Mouse (Mus musculus): Measurements from ENCODE around the gene Phlpp1.

Phlpp1 gene

DNA sequence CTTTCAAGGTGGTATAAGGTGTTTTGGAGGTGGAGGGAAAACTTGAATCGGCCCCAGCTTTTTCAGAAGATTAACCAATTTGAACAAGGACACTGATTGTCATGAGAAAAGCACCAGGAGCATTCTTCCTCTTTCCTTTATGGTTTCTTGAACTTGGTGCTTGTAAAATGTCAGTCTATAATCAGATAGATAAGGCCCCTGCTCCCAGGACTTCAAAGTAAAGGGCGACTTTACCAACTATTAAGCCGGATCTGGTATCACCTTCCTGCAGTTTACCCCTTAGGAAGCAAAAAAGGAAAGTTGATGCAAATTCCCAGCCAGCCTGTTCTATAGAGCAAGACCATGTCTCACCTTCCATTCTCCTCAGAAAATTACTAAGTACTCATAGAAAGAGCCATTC, 21.9 kb downstream of the Phlpp1 start:
- no peak for DNase-seq (ENCODE audit: low spot score in 2 of 2)

DNA sequence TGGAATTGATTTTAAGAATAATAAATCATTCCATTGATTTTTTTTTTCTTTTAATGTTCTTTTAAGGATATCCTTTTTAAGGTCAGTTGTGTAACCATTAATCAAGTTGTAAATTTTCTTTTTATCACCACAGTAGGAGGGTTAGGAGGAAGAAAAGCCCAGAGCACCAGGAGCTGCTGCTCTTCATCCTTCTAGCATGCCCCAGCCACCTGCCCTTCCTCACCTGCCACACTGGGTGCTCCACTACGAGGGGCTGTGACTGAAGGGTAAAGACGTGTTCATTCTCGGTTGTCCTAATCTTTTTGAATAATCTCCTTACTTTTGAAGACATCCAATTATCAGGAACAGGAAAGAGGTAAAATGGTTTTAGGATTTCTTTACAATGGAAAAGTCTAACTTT, 22.7 kb downstream of the Phlpp1 start:
- no peak for DNase-seq (ENCODE audit: low spot score in 2 of 2)

DNA sequence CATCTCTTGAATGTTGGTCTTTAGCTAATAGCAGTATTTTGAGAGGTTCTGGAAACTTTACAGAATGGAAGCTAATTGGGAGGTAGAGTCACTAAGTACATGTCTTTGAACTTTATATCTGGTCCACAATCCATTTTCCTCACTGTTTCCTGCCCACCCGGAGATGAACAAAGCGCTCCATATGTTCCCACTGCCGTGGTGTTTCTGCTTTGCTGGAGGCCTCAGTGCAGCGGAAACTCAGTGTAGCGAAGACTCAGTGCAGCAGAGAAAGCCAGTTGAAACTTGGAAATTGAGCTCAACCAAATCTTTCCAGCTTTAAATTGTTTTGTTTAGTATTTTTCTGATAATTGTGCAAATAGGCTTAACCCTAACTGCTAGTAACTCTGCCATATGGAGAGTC, 26.4 kb downstream of the Phlpp1 start:
- no peak for DNase-seq (ENCODE audit: low spot score in 2 of 2)

DNA sequence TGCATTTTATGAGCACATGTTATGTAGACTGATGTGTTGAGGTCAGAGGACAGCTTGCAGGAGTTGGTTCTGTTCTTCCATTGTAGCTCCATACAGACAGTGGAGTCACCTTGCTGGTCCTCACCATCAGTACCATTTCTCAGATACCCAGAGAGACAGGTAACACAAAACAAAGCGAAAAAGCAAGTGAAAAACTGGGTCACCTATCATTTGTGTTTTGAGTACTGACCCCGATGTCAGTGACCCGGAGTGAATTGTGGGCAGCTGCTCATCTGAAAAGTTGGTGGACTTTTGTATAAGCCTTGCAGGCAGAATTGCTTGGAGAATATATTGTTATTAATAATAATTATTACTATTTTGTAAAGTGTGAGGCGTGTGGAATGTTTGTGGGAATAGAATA, 27.6 kb downstream of the Phlpp1 start:
- no peak for DNase-seq (ENCODE audit: low spot score in 2 of 2)

DNA sequence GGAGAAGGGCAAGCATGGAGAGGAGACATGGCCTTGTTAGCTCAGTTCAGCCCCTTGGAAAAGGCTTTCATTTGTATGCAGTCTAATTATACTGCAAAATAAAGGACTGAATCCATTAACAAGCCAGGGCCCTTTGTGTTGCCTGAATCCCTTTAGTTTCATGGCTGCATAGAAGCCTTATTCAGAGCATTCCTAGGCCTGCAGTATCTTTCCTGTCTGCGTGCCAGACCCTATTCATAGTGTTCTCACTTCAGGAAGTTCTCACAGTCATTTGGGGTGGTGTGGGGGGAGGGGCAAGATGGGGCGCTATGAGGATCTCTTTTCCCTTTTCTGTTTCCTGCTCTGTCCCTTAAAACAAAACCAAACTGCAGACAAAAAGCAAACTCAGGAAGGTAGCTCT, 28.1 kb downstream of the Phlpp1 start:
- peak; percentile 63 to 75 for DNase-seq (ENCODE audit: low spot score in 2 of 2)

DNA sequence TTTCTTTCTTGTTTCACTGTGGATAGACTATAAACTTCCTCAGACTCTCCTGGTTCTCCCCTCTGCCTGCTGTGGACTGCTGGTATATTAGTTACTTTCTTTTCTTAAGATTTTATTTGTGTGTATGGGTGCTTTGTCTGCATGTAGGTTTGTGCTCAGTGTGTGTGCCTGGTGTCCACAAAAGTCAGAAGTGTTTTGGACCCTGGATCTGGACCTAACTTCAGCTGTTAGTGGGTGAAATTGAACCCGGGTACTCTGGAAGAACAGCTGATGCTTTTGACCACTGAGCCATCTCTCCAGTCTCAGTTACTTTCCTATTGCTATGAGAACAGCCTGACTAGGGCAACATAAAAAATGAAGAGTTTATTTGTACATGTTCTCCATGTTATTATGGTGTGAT, 29.5 kb downstream of the Phlpp1 start:
- DNase-seq (ENCODE audit: low spot score in 2 of 2), result no peak

DNA sequence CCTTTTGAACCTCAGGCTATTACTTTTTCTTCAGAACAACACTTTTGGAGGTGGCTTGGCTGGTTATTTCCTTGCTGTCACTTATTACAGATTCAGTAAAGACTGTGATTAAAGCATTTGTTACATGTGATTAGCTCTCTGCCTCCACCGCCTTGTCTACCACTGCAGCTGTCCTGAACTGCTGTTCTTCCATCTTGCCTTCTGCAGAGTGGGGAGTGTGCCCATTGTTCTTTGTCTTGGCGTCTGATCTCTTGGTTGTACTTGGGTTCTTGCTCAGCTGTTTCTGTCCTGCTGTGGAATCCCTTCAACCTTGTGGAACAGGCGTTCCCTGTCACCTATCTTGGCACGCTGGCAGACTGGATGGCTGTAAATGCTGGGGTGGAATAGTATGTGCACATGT, 30.4 kb downstream of the Phlpp1 start:
- no peak for DNase-seq (ENCODE audit: low spot score in 2 of 2)

DNA sequence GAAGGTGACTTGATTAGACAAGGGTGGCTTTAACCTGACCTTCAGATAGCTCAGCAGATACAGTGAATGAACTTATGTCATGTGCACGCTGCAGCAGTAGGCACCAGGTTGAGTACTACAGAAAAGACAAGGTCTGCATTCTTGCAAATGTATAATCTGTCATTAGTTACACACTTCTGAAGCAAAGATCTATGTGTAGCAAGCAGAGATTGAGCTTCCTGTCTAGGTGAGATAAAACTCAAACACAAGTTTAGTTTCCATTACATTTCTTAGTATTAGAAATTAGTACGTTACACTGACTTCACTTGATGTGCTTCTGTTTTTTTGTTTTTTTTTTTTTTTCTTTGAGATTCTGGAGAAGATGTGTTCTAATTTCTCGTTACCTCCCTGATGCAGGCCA, 32.4 kb downstream of the Phlpp1 start:
- DNase-seq (ENCODE audit: low spot score in 2 of 2), result no peak

DNA sequence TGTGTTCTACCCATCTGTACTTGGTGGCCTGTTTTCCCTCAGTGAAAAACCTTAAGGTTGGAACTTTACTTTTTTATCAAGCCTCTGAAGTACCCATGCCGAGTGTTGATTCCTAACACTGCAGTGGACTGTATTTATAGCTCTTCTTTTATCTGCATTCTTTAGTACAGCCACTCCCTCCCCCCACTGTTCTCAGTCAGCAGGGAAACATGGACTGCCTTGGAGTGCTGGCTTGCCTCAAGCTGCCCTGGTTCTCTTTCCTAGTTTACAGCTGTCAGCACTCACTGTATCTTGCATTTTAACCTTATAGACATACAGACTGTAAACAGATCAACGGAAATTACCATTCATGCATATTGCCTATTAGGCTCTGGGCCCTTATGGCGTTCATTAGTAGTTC, 32.8 kb downstream of the Phlpp1 start:
- peak in 1 of 2 experiments; percentile 17 for DNase-seq (ENCODE audit: low spot score in 2 of 2)

DNA sequence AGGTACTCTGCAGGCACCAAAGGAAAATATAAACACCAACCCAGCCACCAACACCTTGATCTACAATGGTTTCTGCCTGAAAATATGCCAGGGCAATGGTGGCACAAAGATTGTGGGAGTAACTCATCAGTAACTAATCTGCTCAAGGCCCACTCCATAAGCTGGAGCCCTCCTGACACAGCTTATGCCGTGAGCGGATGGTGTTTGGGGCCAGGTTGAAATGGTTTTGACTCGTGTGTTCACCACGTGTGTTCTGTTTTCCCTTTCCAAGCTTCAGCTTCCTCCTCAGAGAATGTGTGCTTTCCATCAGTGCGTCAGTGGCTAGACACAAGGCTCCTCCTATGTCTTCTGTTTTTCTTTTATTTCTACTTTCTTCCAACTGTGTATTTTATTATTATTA, 37.0 kb downstream of the Phlpp1 start:
- DNase-seq (ENCODE audit: low spot score in 2 of 2), result no peak

DNA sequence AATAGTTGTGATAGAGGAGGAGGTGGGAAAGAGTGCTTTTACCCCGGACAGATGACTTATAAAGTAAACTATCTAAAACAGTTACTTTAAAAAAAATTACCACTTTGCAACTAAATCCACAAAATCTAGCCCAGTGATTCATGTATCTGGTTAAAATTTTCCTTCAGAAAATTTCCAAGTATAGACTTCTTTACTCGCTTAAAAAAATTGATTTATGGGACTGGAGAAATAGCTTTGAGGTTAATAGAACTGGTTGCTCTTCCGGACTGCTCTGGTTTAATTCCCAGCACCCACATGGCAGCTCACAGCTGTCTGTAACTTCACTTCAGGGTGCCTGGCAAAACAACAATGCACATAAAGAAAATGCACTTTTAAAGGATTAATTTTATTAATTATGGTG, 38.9 kb downstream of the Phlpp1 start:
- no peak for DNase-seq (ENCODE audit: low spot score in 2 of 2)

DNA sequence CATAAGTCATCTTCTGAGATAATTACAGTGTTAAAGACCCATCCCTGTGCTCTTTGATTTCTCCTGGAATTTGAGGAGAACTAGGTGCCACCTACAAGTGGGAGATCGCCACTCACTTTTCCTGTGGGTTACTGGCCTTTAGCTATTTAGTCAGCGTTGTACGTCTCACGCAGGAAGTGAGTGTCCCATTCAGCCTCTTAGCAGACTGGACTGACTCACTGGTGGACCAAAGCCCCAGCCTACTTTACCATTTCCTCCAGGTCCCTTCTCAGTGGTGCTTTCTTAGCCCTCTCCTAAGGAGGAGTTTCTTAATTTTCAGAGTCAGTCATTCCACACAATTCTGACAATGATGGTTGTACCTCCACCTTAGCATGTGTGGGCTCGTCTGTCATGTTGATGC, 39.6 kb downstream of the Phlpp1 start:
- DNase-seq (ENCODE audit: low spot score in 2 of 2), result no peak

DNA sequence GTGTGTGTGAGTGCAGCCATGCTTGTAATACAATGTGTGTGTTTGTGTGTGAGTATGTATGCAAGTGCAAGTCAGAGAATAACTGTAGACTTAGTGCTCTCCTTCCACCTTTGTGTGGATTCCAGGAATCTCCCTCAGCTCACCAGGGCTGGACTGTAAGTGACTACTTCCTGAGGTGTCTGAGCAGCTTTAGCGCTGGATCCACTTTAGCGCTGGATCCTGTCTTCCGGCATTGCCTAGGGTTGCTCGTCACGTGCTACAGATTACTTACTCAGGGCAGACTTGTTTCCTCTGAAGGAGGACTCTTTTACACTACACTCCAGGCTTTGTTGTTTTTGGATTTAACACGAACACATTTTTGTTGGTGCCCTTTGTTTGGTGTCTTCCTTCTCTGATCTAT, 48.9 kb downstream of the Phlpp1 start:
- DNase-seq (ENCODE audit: low spot score in 2 of 2), result no peak

DNA sequence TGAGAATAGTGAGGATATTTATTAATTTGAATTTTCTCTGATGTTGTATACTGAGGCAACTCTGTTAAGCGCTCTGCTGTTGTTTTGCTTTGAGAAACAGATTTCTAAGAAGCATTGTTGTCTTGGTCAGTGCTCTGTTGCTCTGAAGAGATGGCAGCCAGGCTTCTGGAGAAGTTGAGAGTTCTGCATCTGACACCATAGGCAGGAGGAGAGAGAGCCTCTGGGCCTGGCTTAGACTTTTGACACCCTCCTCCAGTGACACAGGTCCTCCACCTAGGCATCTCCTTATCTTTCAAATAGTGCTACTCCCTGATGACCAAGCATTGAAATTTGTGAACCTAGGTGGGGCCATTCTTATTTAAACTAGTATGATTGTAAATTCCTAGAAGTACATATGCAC, 49.8 kb downstream of the Phlpp1 start:
- no peak for DNase-seq (ENCODE audit: low spot score in 2 of 2)

DNA sequence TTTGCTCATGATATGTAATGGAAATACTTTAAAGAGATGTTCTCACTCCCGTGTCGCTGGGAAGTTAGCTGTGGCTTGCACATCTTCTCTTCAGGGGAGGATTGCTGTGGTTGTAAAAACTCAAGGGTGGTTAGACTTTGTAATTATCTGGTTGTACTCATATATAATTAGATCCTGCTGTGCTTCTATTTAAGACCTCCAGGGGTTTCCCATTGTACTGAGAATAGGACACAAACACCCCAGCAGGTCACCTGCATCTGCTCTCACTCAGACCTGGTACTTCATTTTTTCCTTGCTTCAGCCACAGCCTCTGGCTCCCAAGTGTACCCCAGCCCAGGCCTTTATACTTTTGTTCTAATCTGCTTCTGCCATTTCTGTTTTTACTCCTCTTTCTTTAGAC, 50.4 kb downstream of the Phlpp1 start:
- DNase-seq (ENCODE audit: low spot score in 2 of 2), result no peak

DNA sequence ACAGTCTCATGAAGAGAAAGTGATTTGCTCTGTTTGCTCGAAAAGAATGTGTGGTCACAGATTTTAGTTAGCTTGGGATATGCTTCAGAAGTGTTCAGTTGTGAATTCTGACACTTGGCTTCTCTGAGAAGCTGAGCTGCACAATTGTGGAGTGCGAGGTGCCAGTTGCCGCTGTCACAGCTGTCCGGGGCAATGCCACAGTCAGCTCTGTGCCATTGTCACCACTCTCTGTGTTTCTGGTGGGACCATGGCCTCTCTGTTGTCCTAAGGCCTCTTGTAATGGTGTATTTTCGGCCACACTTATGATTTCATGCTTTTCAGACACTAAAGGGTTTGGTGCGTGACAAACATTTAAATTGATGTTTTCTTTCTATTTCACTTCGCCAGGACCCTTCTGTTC, 55.1 kb downstream of the Phlpp1 start:
- DNase-seq (ENCODE audit: low spot score in 2 of 2), result no peak

DNA sequence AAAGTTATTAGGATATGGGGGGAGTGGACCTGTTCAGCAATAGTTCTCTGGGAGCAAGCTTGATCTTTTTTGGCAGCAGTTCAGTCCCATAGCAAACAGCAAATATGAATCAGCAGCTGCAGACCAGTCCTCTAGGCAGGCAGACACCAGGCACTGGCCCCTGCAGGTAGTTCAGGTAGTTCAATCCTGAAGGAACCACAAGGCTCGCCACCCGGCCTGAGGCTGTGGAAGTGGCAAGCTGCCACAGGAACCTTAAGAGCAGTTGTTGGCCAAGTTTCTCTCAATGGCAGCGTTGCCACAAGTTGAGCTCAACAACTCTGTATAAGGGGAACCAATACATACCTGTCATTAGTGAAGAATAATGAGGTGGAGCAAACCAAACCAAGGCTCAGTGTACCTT, 58.8 kb downstream of the Phlpp1 start:
- DNase-seq (ENCODE audit: low spot score in 2 of 2), result no peak

DNA sequence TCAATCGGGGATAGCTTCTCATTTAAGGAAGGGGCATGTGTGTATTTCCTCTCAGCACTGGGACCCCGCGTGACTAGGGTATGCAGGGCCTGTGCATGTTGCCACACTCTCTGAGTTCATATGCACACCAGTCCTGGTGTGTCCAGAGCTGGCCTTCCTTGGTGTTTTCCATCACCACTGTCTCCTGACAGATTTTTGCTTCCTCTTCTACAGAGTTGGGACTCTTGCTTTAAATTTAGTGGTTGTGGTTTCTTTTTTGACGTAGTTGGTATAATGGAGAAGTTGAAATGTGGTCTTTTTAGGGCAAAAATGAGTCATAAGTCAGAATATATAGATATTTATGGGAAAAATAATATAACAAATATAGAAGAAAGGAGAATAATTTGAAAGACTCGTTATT, 59.8 kb downstream of the Phlpp1 start:
- DNase-seq (ENCODE audit: low spot score in 2 of 2), result no peak

DNA sequence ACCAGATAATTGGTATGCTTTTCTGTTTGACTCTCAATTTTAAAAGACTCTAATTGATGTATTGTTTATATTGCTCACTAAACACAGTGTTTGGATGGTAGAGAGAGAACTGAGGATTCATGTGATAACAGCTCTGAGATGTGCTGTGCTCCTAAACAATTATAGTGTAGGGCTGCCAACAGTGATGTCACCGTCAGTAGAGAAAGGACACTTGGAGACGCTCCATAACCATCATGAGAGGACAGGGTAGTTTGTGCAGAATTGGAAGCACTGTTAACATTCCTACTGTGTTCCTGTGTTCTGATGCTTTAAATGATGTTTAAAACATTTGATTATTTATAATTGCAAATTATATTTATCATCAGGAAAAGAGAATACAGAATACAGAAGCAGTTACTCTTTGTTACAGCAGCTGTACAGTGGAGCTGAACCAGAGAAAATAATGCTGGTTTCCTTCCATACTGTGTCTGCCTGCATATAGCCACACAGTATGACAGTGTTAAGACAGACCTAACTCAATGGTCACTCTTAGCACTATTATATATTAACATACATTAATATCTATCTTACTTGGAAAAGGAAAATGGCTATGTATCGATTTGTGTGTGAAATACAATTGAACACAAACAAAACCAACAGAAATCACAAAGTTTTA, 60.4 kb downstream of the Phlpp1 start:
- no peak for DNase-seq (ENCODE audit: low spot score in 2 of 2)

DNA sequence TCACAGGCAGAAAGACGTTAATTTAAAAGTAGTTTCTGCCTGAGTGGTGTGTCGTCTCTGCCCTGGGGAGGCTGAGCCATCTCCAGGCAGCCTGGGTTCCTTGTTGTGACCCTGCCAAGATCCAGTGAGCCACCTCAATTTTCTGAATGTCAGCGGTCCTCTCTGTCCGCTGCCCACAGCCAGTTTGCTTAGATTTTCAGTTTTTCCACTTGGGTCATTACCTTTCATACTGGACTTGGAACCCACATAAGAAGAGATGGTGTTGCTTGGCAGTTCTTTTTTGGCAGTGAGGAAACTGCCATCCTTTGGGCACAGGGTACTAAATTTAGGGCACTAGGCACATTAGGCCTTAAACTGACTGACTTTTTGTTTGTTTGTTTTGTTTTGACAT, 60.9 kb downstream of the Phlpp1 start:
- DNase-seq (ENCODE audit: low spot score in 2 of 2), result no peak

DNA sequence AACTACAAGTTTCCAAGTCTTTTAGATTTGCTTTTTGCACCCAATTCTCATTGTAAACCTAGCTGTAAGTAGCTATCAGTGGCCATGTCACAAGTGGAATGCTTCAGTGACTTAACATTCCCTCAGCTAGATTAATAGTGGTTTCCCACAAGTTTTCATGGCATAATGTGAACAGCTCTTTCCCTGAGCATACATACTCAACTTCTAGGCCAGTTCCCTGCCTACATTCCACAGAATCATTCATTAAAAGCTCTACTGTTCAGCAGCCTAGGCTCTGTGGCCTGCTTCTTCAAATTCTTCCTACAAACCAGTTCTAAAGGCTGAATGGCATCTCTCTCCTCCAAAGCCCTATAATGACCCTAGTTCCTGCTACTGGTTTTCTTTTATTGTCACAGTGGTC, 65.4 kb downstream of the Phlpp1 start:
- DNase-seq (ENCODE audit: low spot score in 2 of 2), result no peak

DNA sequence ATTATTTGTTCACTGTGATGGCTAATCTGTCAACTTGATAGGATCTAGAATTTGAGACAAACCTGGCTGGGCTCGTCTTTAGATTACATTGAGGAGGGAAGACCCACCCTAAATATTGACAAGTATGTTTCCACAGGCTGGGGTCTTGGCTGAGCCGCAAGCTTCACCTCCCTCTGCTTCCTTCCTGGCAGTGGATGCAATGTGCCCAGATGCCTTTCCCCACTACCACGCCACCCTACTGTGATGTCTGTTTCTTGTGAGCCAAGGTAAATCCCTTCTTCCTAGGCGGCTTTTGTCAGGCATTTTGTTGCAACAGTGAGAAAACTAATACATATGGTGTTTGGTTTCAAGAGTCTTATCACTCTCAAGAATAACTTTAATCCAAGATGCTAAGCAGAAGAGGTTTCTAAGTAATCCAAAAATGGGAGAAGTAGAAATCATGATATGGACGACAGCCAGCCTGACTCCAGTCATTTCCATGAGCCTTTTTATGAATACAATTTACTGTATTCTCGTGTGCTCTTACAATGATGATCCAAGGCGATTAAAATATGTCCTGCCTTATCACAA, 68.6 kb downstream of the Phlpp1 start:
- no peak for DNase-seq (ENCODE audit: low spot score in 2 of 2)

DNA sequence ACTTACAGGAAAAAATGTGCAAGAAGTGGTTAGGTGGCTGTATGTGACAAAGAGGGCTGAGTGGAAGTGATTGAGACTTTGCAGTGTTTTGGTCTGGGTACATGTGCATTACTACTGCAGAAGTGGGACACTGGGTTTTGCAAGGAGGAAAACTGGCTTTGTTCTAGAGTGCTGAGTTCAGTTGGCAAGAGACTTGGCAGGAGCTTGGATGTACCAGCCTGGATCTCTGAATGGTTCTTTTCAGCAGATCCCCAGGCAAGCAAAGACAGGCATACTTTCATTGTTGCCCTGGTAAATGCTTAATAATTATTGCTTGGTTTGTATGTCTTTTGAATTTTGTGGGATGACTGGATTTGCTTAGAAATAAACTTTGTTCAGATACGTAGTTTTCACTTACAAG, 69.5 kb downstream of the Phlpp1 start:
- no peak for DNase-seq (ENCODE audit: low spot score in 2 of 2)

DNA sequence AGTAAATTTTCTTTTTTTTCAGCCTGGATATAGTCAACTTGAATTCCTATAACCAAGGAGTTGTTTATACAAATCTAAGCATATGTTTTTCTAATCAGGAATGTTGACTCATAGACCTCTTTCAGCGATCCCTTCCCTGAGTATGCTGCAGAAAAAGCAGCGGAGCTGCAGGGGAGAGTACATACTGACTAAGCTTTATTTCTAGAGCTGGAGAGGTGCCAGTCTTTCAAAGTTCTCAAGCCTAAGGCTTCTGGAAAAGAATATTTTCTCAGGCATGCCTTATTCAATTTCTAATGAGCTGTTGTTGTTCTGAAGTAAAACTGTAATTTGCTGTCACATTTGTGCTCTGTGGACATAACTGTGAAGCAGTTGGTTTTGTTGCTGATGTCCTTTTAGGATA, 70.6 kb downstream of the Phlpp1 start:
- peak in 1 of 2 experiments; percentile 47 for DNase-seq (ENCODE audit: low spot score in 2 of 2)

All from right cerebral cortex, adult 2 months (tissue).